Mouse (Mus musculus) splenic B cell, adult 2 months (primary cell): ENCODE measurements around the gene Fam129b.
"Not testable (repeated sequence)": the region's sequence is repeated elsewhere in the genome, so short reads cannot be mapped to it uniquely, and the experiment has no call there.

Experiments
- DNase-seq: peaks from one replicate; pipeline ENCODE4 v3.0.0-alpha.2; 2011; ENCODE audit warnings: low read depth, low spot score
- H3K27me3 ChIP-seq: 2 replicates; pipeline ENCODE4 v1.6.1; 2012; ENCODE audit warnings: mild to moderate bottlenecking, low read length, moderate library complexity, mixed read lengths; ENCODE audit not compliant: control insufficient read depth, poor library complexity, insufficient read depth, severe bottlenecking
- H3K36me3 ChIP-seq: 2 replicates; pipeline ENCODE4 v1.6.1; 2012; ENCODE audit warnings: mild to moderate bottlenecking, low read length, moderate library complexity, mixed read lengths; ENCODE audit not compliant: control insufficient read depth, poor library complexity, insufficient read depth, severe bottlenecking

Gene Fam129b

DNA sequence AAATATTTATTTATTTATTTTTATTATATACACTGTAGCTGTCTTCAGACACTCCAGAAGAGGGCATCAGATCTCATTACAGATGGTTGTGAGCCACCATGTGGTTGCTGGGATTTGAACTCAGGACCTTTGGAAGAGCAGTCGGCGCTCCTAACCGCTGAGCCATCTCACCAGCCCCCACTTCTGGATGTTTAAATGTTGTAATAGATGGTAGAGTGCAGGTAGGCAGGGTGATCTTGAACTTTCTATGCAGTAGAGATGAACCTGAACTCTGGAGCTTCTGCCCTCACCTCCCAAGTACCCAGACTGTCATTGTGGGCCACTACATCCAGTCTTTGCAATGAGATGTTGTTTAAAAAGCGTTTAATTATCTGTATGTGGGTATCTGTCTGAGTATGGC is 22.2 kb upstream of the Fam129b start:
- not testable (repeated sequence) for DNase-seq, H3K27me3 ChIP-seq, H3K36me3 ChIP-seq

DNA sequence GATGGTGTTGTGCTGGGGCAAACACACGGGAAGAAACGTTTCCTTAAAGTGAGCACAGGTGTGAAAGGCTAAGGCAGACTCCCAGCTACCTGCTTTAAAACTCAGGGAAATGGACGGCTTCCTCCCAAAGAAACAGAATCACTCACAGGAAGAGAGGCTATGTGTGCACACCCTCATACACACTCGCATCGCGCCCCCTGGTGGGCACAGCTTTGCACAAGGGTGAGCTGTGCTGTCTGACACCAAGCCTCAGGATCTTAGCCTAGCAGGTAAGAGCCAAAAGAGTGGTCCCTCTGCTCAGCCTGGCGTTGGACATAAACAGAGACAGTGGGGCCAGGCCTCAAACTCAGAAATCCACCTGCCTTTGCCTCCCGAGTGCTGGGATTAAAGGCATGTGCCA is 21.7 kb upstream of the Fam129b start:
- DNase-seq = peak; percentile 91
- no peaks in the 10 kb centered on the region for H3K36me3 ChIP-seq
- H3K27me3 ChIP-seq = 0 out of 2 replicates have a peak, but pooled peaks cover 2% of the 10 kb centered on the region

DNA sequence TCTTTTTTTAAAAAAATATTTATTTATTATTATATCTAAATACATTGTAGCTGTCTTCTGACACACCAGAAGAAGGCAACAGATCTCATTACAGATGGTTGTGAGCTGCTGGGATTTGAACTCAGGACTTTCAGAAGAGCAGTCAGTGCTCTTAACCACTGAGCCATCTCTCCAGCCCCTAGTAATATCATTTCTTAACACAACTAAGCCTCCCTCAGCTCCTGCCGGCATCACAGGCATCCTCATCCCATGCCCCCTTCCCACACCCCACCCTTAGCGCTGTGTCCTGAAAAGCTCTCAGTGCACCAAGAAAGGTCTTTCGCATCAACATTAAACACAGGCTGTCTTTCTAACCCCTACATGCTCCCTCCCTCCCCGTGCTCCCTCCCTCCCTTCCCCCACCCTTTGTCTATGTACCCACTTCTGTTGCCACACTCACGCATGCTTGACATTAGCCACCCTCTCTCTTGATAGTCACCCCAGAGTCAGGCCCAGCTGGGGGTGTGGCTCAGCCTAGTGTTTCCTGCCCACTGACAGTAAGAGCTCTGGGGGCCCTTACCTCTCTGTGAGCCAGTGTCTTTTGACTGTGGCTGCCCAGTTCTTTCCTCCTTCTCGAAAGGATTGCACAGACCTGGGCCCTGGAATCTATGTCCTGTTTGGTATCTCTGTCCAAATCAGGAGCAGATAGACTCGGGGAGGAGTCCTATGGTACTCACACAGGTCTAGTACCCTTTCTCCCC is 20.7 kb upstream of the Fam129b start:
- DNase-seq = no peak
- H3K27me3 ChIP-seq = 0 out of 2 replicates have a peak, but pooled peaks cover 2% of the 10 kb centered on the region
- no peaks in the 10 kb centered on the region for H3K36me3 ChIP-seq

DNA sequence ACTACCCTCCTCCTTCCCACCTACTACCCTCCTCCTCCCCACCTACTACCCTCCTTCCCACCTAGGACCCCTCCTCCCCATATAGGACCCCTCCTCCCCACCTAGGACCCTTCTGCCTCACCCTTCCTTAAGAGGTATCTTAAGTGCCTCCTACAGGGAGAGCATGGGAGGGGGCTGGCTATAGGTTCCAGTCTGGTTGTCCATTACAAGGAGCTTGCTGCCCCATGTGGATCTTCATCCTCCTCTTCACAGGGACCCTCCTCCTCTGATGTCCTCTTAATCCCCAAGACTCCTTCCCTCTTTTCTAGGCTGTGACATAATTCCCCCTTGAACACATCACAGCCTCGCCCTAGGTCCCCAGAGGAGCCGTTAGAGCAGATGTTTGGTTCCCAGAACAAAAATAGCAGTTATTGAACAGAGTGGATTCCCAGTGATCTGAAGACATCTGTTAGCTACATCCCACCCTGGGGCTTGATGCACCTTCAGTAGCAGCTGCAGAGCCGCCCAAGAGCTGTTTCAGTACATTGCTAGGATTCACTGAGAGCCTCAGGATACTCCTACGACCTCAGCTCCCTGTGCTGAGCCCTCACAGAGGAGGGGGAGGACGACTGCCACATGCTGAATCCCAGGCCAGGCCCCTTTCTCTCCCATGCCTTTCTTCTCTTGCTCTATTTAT is 20.0 kb upstream of the Fam129b start:
- DNase-seq = no peak
- Histone ChIP-seq H3K27me3 (no peaks in the 10 kb centered on the region), H3K36me3 (no peaks in the 10 kb centered on the region)

DNA sequence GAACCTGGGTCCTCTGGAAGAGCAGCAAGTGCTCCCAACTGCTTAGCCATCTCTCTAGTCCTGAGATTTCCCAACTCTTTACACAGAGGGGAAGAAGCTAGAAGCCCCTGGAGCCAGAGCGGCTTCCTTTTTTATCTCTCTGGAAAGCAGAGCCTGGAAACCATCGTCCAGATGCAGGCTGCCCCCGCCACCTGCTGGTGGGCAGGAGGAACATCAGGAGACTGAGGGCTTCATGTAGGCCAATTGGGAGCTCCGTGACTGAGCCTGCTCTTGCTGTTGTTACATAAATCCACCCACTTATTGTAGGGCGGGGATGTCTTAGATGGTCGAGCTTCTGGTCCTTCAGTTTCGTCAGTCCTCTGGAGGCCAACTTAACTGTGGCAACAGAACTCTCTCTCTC is 18.3 kb upstream of the Fam129b start:
- Histone ChIP-seq H3K36me3 (no peaks in the 10 kb centered on the region), H3K27me3 (no peaks in the 10 kb centered on the region)
- peak; percentile 85 for DNase-seq

DNA sequence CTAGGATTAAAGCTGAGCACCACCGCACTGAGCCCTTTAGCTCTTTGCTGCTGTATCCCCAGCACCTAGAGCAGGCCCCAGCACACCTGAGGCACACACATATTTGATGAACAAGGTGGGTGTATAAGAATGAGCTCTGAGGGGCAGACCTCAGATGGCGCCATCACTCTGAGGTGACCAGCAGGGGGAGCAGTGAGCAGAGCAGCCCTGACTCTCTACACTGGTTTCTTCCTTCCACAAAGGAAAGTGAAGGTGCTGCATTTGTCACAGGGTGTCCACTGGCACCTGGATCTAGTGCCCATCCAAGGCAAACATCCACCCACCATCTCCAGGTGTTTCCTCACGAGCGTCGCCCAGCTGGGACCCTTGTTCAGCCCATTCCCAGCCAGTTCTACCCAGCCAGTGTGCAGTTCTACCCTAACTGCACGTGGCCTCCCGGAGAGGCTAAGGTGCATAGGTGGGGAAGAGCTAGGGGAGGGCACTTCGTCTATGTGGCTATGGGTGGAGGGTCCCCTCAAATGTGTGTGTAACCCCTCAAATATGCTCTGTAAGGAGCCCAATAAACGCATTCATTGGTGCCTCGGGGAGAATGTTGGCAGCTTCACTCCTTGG is 16.8 kb upstream of the Fam129b start:
- no peaks in the 10 kb centered on the region for H3K36me3 ChIP-seq
- H3K27me3 ChIP-seq = no peaks in the 10 kb centered on the region
- DNase-seq = peak; percentile 81

DNA sequence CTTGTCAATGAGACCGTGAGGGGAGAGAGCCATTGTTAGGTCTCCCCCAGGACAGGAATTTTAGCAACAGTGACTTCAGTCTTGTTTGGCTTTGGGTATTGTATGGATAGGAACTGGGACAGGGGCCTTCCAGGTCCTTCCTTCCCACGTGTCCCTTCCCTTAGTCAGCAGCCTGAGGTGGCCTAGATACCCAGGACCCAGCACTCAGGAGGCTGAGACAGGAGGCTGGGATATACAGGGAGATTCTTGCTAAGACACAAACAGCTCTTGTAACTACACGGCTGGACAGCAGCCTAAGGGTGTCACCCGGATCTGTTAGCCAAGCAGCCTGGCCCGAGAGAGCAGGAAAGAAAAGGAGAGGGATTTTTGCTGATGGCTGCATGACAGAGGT is 16.3 kb upstream of the Fam129b start:
- DNase-seq = no peak
- Histone ChIP-seq H3K27me3 (no peaks in the 10 kb centered on the region), H3K36me3 (no peaks in the 10 kb centered on the region)

DNA sequence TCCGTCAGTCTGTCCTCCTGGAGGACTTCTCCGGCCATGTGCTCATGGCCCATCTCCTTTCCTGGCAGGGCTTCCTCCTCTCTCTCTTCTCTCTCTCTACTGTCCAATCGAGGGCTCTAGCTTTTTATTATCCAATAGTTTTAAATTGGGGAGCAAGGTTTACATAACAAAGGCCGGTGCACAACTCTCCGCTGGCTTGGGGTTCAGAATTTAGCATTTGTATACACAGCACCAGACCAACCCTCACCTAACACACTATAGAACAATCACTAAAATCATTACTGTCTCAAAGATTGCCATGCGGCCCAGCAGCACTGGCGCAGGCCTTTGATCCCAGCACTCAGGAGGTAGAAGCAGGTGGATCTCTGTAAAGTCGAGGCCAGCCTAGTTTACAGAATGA is 15.1 kb upstream of the Fam129b start:
- DNase-seq = no peak
- Histone ChIP-seq H3K27me3 (no peaks in the 10 kb centered on the region), H3K36me3 (no peaks in the 10 kb centered on the region)

DNA sequence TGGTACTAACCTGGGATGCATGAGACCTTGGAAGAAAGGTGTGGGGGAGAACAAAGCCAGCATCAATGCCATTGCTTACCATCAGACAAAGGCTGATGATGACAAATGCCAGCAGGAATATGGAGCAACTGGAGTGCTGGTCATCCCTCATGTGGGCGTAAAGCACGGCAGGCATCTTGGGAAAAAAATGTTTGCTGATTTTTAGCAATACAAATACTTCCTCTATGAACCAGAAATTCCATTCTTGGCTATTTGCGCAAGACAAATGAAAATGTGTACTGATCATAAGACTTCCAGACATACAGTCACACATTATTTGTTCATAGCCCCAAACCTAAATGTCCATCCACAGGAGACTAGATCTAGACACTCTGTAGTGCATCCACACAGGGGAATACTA is 12.6 kb upstream of the Fam129b start:
- DNase-seq = no peak
- H3K27me3 ChIP-seq = no peaks in the 10 kb centered on the region

DNA sequence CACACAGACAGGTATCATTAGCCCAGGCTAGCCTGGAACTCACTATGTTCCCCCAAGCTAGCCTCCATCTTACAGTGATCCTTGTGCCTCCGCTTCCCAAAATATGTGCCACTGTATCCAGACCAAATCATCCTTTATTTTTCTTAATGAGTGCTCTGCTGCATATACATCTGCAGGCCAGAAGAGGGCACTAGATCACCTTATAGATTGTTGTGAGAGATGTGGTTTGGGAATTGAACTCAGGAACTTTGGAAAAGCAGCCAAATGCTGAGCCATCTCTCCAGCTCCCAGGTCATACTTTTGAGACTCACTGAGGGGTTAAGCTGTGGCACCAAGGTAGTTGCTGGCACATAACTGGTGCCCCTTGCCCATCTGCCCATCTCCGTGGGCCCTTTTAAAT is 11.2 kb upstream of the Fam129b start:
- Histone ChIP-seq H3K27me3 (no peaks in the 10 kb centered on the region), H3K36me3 (no peaks in the 10 kb centered on the region)
- DNase-seq = peak; percentile 53

More for the DNA sequence above, 12.6 kb upstream of the Fam129b start:
- no peaks in the 10 kb centered on the region for H3K36me3 ChIP-seq

DNA sequence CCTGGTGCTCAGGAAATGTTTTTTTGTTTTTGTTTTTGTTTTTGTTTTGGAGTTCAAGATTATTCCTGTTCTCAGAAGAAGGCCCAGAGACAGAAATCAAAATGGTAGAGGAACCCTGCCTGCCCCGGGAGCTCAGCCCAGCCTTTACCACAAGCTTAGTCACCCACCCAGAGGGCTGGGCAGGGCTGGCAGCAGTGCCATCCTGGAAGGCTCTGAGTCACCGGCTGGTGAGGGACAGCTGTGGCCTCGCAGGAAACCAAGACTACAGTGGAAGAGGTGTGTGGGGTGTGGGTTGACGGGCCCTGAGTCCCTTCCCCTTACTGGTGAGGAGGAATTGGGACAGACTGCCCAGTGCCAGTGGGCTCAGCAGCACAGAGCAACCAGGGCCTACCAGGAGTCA is 8.6 kb upstream of the Fam129b start:
- no peaks in the 10 kb centered on the region for H3K36me3 ChIP-seq
- DNase-seq = no peak
- H3K27me3 ChIP-seq = no peaks in the 10 kb centered on the region

DNA sequence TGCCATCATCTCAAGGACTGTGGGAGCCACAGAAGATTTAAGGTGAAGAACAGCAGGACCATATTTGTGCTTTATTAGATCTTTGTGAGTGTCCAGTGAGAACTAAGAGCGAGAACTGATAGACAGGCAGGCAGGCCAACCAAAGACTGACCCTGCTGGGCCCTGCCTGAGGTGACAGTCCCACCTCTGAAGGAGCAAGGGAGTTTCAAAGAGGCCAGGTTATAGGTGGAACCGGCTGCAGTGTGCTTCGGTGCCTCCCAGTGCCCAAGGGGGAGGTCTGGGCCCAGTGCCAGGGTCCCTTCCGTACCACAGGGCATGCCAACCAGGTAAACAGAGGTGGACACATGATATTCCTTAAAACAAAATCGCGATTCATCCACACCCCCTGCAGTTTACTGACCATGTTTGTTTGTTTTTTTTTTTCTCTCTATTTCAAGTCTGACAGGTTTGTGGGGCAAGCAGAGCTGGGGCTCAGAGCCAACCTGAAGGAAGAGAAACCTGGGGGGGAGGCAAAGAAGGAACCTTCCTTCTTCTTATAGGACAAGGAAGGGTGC is 6.1 kb upstream of the Fam129b start:
- H3K36me3 ChIP-seq = no peaks in the 10 kb centered on the region
- no peak for DNase-seq
- H3K27me3 ChIP-seq = no peaks in the 10 kb centered on the region

DNA sequence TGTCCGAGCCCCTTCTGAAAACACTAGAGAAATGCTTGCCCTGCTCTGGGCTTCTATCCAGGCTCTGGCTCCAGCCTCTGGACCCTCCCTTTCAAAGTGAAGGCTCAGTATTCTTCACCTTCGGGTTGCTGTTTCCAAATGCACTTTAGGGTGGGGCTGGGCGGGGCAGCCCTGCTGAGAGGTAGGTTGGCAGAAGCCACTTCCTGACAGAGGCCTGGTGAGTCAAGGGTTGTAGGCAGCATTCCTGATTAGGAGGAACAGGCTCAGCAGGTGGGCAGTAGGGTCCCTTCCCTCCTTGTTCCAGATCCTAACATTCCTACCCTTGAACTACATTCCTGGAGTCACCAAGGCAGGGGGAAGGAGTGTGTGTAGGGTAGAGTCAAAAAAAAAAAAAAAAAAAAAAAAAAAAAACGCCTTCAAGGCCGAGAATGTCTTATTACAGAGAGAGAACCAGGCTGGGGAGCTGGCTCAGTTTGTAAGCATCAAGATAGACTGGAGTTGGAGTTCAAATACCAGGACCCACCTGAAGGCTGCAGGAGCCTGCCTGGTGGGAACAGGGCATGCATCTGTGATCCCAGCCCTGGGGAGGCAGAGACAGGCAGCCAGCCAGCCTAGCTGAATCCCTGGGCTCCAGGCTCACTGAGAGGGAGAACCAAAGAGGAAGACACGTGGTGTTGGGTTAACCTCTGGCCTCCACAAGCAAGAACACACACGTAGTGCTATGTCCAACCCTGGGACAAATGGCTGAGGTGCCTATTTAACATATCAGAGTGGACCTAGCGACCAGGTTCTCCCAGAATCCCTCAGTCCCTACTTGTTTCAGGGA is 5.4 kb upstream of the Fam129b start:
- no peaks in the 10 kb centered on the region for H3K27me3 ChIP-seq
- no peaks in the 10 kb centered on the region for H3K36me3 ChIP-seq
- no peak for DNase-seq

DNA sequence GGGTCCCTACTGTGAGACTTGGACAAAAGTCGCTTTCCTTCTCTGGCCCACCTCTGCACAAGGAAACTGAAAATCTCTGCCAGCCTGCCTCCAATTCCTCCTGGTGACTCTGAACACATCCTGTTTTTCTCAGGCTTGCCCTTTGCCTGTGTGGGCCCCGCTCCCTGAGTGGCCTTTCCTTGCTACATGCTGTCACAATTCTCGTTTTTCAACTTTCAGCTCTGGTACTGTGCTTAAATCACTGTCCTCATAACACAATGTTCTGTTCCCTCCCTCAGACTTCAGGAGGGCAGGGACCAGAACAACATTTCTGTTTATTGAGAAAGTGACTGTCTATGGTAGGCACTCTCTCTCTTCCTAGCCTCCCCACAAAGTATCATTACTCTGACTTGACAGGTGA is 1.8 kb upstream of the Fam129b start:
- DNase-seq = no peak
- Histone ChIP-seq H3K27me3 (no peaks in the 10 kb centered on the region), H3K36me3 (no peaks in the 10 kb centered on the region)
